Mouse (Mus musculus): Measurements from ENCODE around the gene Ksr1. TPM values are rescaled to one million over a fixed set of nuclear protein-coding genes. Genes with fewer than 3 reads are reported as not detected.
A peak's percentile ranks its signal among the peaks of the same experiment; 100 is the strongest.

Ksr1 gene
- polyA plus RNA-seq, 1 experiment: 20.6 TPM

GRCm38 (mm10) chr11:79181914-79182313 is 35.7 kb upstream of the Ksr1 start:
- TF ChIP-seq MYOG (IDR thresholded peaks at IDR 0.05; ENCODE audit: control insufficient read depth in 1 of 3, insufficient read depth in 1 of 3, insufficient read length in 2 of 3, low read depth in 2 of 3): no peak
- no peak for TF ChIP-seq MYOD1 (IDR thresholded peaks at IDR 0.05; ENCODE audit: control insufficient read depth in 1 of 3, insufficient read length in 2 of 3, low read depth in 2 of 3)
- no peak for TF ChIP-seq USF1 (IDR thresholded peaks at IDR 0.05; ENCODE audit: low read depth)
- TF ChIP-seq TCF12 (IDR thresholded peaks at IDR 0.05; ENCODE audit: insufficient read depth, poor library complexity, severe bottlenecking): no peak
- TF ChIP-seq POLR2AphosphoS2 (IDR thresholded peaks at IDR 0.05; ENCODE audit: insufficient read length, low read depth): no peak
- H3K4me2 ChIP-seq (ENCODE audit: low read depth): no peak overlapping the region
- no peak overlapping the region for H3K4me3 ChIP-seq
- no peak overlapping the region for H3ac ChIP-seq (ENCODE audit: control insufficient read depth, insufficient read length)
- no peaks in the 10 kb centered on the region for H3K79me2 ChIP-seq (ENCODE audit: control insufficient read depth, insufficient read depth)
- H3K36me3 ChIP-seq (ENCODE audit: control insufficient read depth, insufficient read depth): no peaks in the 10 kb centered on the region
- H3K27me3 ChIP-seq (ENCODE audit: control insufficient read depth, insufficient read depth, insufficient read length): no peaks in the 10 kb centered on the region

GRCm38 (mm10) chr11:79176687-79177086 is 30.5 kb upstream of the Ksr1 start:
- Histone ChIP-seq H3K4me2 (ENCODE audit: low read depth) (no peak overlapping the region), H3K4me3 (no peak overlapping the region), H3K27me3 (ENCODE audit: control insufficient read depth, insufficient read depth, insufficient read length) (no peaks in the 10 kb centered on the region), H3K36me3 (ENCODE audit: control insufficient read depth, insufficient read depth) (no peaks in the 10 kb centered on the region), H3ac (ENCODE audit: control insufficient read depth, insufficient read length) (no peak overlapping the region), H3K79me2 (ENCODE audit: control insufficient read depth, insufficient read depth) (no peaks in the 10 kb centered on the region)
- no peak for TF ChIP-seq MAX (IDR thresholded peaks at IDR 0.05; ENCODE audit: low read depth)
- TF ChIP-seq MYOG (IDR thresholded peaks at IDR 0.05; ENCODE audit: control insufficient read depth in 1 of 3, insufficient read depth in 1 of 3, insufficient read length in 2 of 3, low read depth in 2 of 3): peak in 2 of 3 experiments; percentile 14 to 69
- peak; percentile 8 to 58 (median 37) for TF ChIP-seq MYOD1 (IDR thresholded peaks at IDR 0.05; ENCODE audit: control insufficient read depth in 1 of 3, insufficient read length in 2 of 3, low read depth in 2 of 3)

- no peaks in the 10 kb centered on the region for H3K36me3 ChIP-seq (ENCODE audit: control insufficient read depth, insufficient read depth)
- H3K27me3 ChIP-seq (ENCODE audit: control insufficient read depth, insufficient read depth, insufficient read length): peaks cover 5% of the 10 kb centered on the region
- no peaks in the 10 kb centered on the region for H3K79me2 ChIP-seq (ENCODE audit: control insufficient read depth, insufficient read depth)
- TF ChIP-seq TCF12 (IDR thresholded peaks at IDR 0.05; ENCODE audit: insufficient read depth, poor library complexity, severe bottlenecking) (no peak), MYOG (IDR thresholded peaks at IDR 0.05; ENCODE audit: control insufficient read depth in 1 of 3, insufficient read depth in 1 of 3, insufficient read length in 2 of 3, low read depth in 2 of 3) (no peak), CEBPB (IDR thresholded peaks at IDR 0.05; ENCODE audit: insufficient read depth, poor library complexity, severe bottlenecking) (no peak), POLR2A (IDR thresholded peaks at IDR 0.05; ENCODE audit: insufficient read length, low read depth) (no peak), POLR2AphosphoS2 (IDR thresholded peaks at IDR 0.05; ENCODE audit: insufficient read length, low read depth) (no peak), E2F4 (IDR thresholded peaks at IDR 0.05; ENCODE audit: insufficient read depth) (no peak), TCF3 (IDR thresholded peaks at IDR 0.05; ENCODE audit: insufficient read length, low read depth) (no peak)
- H3K4me2 ChIP-seq (ENCODE audit: low read depth): no peak overlapping the region
- H3ac ChIP-seq (ENCODE audit: control insufficient read depth, insufficient read length): no peak overlapping the region
- H3K4me3 ChIP-seq: no peak overlapping the region
These were observed 25.8 kb upstream of the Ksr1 start for GRCm38 (mm10) chr11:79172054-79172453.

GRCm38 (mm10) chr11:79166582-79167300 is 20.5 kb upstream of the Ksr1 start:
- Histone ChIP-seq H3K79me2 (ENCODE audit: control insufficient read depth, insufficient read depth) (no peaks in the 10 kb centered on the region), H3K4me3 (no peak overlapping the region), H3K27me3 (ENCODE audit: control insufficient read depth, insufficient read depth, insufficient read length) (peaks cover 5% of the 10 kb centered on the region), H3ac (ENCODE audit: control insufficient read depth, insufficient read length) (no peak overlapping the region), H3K4me2 (ENCODE audit: low read depth) (no peak overlapping the region), H3K36me3 (ENCODE audit: control insufficient read depth, insufficient read depth) (no peaks in the 10 kb centered on the region)
- TF ChIP-seq TCF12 (IDR thresholded peaks at IDR 0.05; ENCODE audit: insufficient read depth, poor library complexity, severe bottlenecking) (no peak), SRF (IDR thresholded peaks at IDR 0.05; ENCODE audit: control insufficient read depth, insufficient read length, low read depth) (no peak), MYOG (IDR thresholded peaks at IDR 0.05; ENCODE audit: control insufficient read depth in 1 of 3, insufficient read depth in 1 of 3, insufficient read length in 2 of 3, low read depth in 2 of 3) (no peak), POLR2A (IDR thresholded peaks at IDR 0.05; ENCODE audit: insufficient read length, low read depth) (no peak), E2F4 (IDR thresholded peaks at IDR 0.05; ENCODE audit: insufficient read depth) (no peak)

GRCm38 (mm10) chr11:79161077-79161758 is 15.0 kb upstream of the Ksr1 start:
- peaks cover 4% of the 10 kb centered on the region for H3K27me3 ChIP-seq (ENCODE audit: control insufficient read depth, insufficient read depth, insufficient read length)
- H3K36me3 ChIP-seq (ENCODE audit: control insufficient read depth, insufficient read depth): no peaks in the 10 kb centered on the region
- H3ac ChIP-seq (ENCODE audit: control insufficient read depth, insufficient read length): no peak overlapping the region
- TF ChIP-seq CEBPB (IDR thresholded peaks at IDR 0.05; ENCODE audit: insufficient read depth, poor library complexity, severe bottlenecking) (no peak), E2F4 (IDR thresholded peaks at IDR 0.05; ENCODE audit: insufficient read depth) (no peak), MYOG (IDR thresholded peaks at IDR 0.05; ENCODE audit: control insufficient read depth in 1 of 3, insufficient read depth in 1 of 3, insufficient read length in 2 of 3, low read depth in 2 of 3) (no peak), REST (IDR thresholded peaks at IDR 0.05; ENCODE audit: insufficient read depth, insufficient read length) (no peak), MYOD1 (IDR thresholded peaks at IDR 0.05; ENCODE audit: control insufficient read depth in 1 of 3, insufficient read length in 2 of 3, low read depth in 2 of 3) (no peak), TCF12 (IDR thresholded peaks at IDR 0.05; ENCODE audit: insufficient read depth, poor library complexity, severe bottlenecking) (no peak), POLR2A (IDR thresholded peaks at IDR 0.05; ENCODE audit: insufficient read length, low read depth) (no peak), TCF3 (IDR thresholded peaks at IDR 0.05; ENCODE audit: insufficient read length, low read depth) (no peak), SRF (IDR thresholded peaks at IDR 0.05; ENCODE audit: control insufficient read depth, insufficient read length, low read depth) (no peak), POLR2AphosphoS2 (IDR thresholded peaks at IDR 0.05; ENCODE audit: insufficient read length, low read depth) (no peak), USF1 (IDR thresholded peaks at IDR 0.05; ENCODE audit: low read depth) (no peak), MAX (IDR thresholded peaks at IDR 0.05; ENCODE audit: low read depth) (no peak)
- H3K79me2 ChIP-seq (ENCODE audit: control insufficient read depth, insufficient read depth): no peaks in the 10 kb centered on the region
- no peak overlapping the region for H3K4me2 ChIP-seq (ENCODE audit: low read depth)
- no peak overlapping the region for H3K4me3 ChIP-seq
